Mouse (Mus musculus) small intestine, adult 2 months (tissue): ENCODE data around the gene Lax1.

Source experiments
- CTCF ChIP-seq: fragments of 200-500 bp; IDR thresholded peaks from 2 replicates; pipeline ENCODE4 v1.5.1; 2012; ENCODE audit warnings: low read depth, mild to moderate bottlenecking, control low read depth, inconsistent platforms, low read length, moderate library complexity, mixed read lengths; ENCODE audit not compliant: insufficient replicate concordance, insufficient read length; ENCODE audit errors: extremely low read depth
- POLR2A ChIP-seq: fragments of 200-500 bp; IDR thresholded peaks from 2 replicates; pipeline ENCODE4 v1.6.1; 2012; ENCODE audit warnings: low read depth, mild to moderate bottlenecking, control low read depth, inconsistent platforms, low read length, moderate library complexity

DNA sequence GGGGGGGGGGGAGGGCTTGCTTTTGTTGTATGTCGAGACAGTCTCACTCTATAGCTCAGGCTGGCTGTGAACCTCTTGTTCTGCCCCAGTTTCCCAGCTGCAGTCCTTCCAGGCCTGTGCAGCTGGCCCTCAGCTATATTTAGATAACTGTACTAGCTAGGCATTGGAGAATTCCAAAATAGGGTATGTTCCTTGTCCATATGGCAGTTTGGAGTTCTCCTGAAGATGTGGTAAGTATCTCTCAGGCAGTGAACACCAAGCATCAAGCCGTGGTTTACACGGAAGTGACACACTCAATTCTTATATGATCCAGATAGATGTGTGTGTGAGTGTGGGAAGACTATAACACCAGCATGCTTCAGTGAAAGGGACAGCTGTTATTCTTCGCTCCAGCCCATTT lies 26.5 kb downstream of the Lax1 start:
- TF ChIP-seq CTCF (no peak), POLR2A (no peak)
